Mouse (Mus musculus) embryonic facial prominence, embryonic 15.5 days (tissue): Measurements from ENCODE around the gene Slc29a2. TPM values are rescaled to one million over a fixed set of nuclear protein-coding genes. Genes with fewer than 3 reads are reported as not detected.

Experiments used
- ATAC-seq: fragments of 200-750 bp; cut with Nextera tagmentation; 2 replicates; pipeline ENCODE4 v1.8.0; 2017; ENCODE audit warnings: low read depth, moderate TSS enrichment; ENCODE audit not compliant: insufficient number of reproducible peaks, low FRiP score, low TSS enrichment
- H3K27ac ChIP-seq: fragments of 300-500 bp; sonication (generic); replicated peaks from 2 replicates; pipeline ENCODE4 v1.5.1; 2015; ENCODE audit warnings: mild to moderate bottlenecking, inconsistent platforms
- H3K27me3 ChIP-seq: fragments of 300-500 bp; sonication (generic); 2 replicates; pipeline ENCODE4 v1.6.1; 2015; ENCODE audit warnings: inconsistent platforms
- H3K36me3 ChIP-seq: fragments of 300-500 bp; sonication (generic); 2 replicates; pipeline ENCODE4 v1.6.1; 2015; ENCODE audit warnings: mild to moderate bottlenecking, inconsistent platforms
- H3K4me1 ChIP-seq: fragments of 300-500 bp; sonication (generic); 2 replicates; pipeline ENCODE4 v1.6.1; 2015; ENCODE audit warnings: inconsistent platforms
- H3K4me2 ChIP-seq: fragments of 300-500 bp; sonication (generic); replicated peaks from 2 replicates; pipeline ENCODE4 v1.6.1; 2015; ENCODE audit warnings: mild to moderate bottlenecking, inconsistent platforms
- H3K4me3 ChIP-seq: fragments of 300-500 bp; sonication (generic); replicated peaks from 2 replicates; pipeline ENCODE4 v1.5.1; 2015; ENCODE audit warnings: mild to moderate bottlenecking, inconsistent platforms
- H3K9ac ChIP-seq: fragments of 300-500 bp; sonication (generic); 2 replicates; pipeline ENCODE4 v1.6.1; 2015; ENCODE audit warnings: inconsistent platforms
- H3K9me3 ChIP-seq: fragments of 300-500 bp; sonication (generic); replicated peaks from 2 replicates; pipeline ENCODE4 v1.6.1; 2016; ENCODE audit warnings: inconsistent platforms
- WGBS: fragments of 180-500 bp; shearing (Covaris S2); methylation state at CpG from one replicate; pipeline ENCODE4 v1.1.7; 2015; 5-methylcytosine and 5-hydroxymethylcytosine counted together
- polyA plus RNA-seq: library from polyadenylated mRNA; unstranded; fragments of >200 nt; fragmentation: Nextera tagmentation; extraction: Ambion mirVana; gene quantifications from 2 replicates; pipeline ENCODE4 v1.2.1, GENCODE M21; 2015

The Slc29a2 gene
- polyA plus RNA-seq, 1 experiment from 2014 or later: 4.9 TPM

GRCm38 (mm10) chr19:5032686-5033085 lies 9.0 kb downstream of the Slc29a2 start:
- H3K9me3 ChIP-seq: no peaks in the 10 kb centered on the region
- WGBS: 68% methylated on average over 3 of the region's 3 CpGs
- ATAC-seq: no peak
- H3K36me3 ChIP-seq: peaks cover 28% of the 10 kb centered on the region
- peaks cover 5% of the 10 kb centered on the region; the same call in 1 of the 2 replicates for H3K4me1 ChIP-seq
- H3K9ac ChIP-seq: no peak overlapping the region
- H3K4me2 ChIP-seq: no peak overlapping the region
- no peak overlapping the region for H3K4me3 ChIP-seq
- no peaks in the 10 kb centered on the region for H3K27me3 ChIP-seq
- no peak overlapping the region for H3K27ac ChIP-seq

GRCm38 (mm10) chr19:5036577-5036976 lies 12.9 kb downstream of the Slc29a2 start:
- no peak for ATAC-seq
- Histone ChIP-seq H3K4me3 (no peak overlapping the region), H3K27ac (no peak overlapping the region), H3K9ac (no peak overlapping the region), H3K4me2 (no peak overlapping the region), H3K4me1 (peaks cover 27% of the 10 kb centered on the region), H3K36me3 (peaks cover 6% of the 10 kb centered on the region), H3K9me3 (no peaks in the 10 kb centered on the region), H3K27me3 (no peaks in the 10 kb centered on the region)
- WGBS: 68% methylated on average over 4 of the region's 4 CpGs

DNA sequence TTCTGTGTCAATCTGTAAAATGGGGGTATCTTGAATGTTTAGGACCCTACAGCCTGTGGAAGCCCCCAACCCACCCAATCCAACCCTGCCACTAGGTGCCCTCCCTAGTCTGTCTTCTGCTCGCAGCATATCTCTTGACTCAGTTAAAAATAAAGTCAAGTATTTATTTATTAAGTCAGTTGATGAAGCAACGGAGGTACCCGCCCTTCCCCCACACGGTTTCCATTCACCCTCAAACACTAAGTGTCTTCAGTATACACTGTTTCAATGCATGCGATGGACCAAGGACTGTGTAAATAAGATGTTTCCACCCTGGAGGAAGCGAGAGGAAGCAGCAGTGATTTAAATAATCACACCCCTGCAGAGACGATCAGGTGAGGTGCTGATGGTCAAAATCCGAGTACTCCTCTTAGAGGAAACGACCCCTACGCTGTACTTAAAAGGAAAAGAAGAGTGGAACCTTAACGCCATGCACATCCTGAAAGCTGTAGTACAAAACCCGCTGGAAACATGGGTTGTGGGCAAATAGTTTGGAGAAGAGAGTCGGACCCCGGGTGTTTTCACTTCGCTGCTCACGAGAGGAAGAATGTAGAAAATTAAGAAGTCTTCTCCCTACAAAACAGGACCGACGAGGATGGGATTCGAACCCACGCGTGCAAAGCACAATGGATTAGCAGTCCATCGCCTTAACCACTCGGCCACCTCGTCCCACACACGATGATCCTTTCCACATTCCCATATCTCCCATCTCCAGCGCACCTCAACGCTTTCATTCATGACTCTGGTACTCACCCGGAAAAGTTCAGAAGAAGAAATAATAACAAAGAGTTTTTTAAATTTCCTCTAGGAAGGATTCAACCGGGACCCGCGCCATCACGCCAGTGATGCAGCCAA lies 14.3 kb downstream of the Slc29a2 start:
- 4% methylated on average over 32 of the region's 32 CpGs for WGBS
- ATAC-seq: peak; percentile 41; the same call in 1 of the 2 replicates
- H3K36me3 ChIP-seq: 0 out of 2 replicates have a peak, but pooled peaks cover 3% of the 10 kb centered on the region
- H3K4me3 ChIP-seq: peak overlapping the region; percentile 71
- H3K27me3 ChIP-seq: no peaks in the 10 kb centered on the region
- peak overlapping the region; percentile 98 for H3K9ac ChIP-seq
- no peaks in the 10 kb centered on the region for H3K9me3 ChIP-seq
- peaks cover 39% of the 10 kb centered on the region for H3K4me1 ChIP-seq
- peak overlapping the region; percentile 85 for H3K27ac ChIP-seq
- H3K4me2 ChIP-seq: peak overlapping the region; percentile 95

DNA sequence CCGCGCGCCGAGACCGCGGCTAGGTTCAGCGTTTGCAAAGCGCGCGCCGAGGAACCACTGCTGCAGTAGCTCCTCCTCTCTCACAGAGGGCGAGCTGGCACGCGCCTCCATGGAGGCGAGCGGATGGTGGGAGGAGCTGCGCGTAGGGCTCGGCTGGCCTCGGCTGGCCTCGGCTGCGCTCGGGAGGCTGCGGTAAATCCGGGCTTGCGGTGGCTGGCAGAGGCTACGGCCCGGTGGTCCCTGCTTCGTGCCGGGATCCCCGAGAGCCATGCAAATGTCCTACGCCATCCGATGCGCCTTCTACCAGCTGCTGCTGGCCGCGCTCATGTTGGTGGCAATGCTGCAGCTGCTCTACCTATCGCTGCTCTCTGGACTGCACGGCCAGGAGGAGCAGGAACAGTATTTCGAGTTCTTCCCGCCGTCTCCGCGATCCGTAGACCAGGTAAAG lies 15.1 kb downstream of the Slc29a2 start, which contains the start of the genes B4gat1 and AC124502.3:
Gene B4gat1 (plus strand): TSS at position 118 of the 448 bp plus-strand sequence.
Gene AC124502.3 (plus strand): TSS at position 183 of the 448 bp plus-strand sequence.
- H3K27ac ChIP-seq: peak within 1 kb of the TSS; percentile 85
- H3K36me3 ChIP-seq: 0 out of 2 replicates have a peak, but pooled peaks cover 8% of the 10 kb centered on the region
- no peaks in the 10 kb centered on the region for H3K9me3 ChIP-seq
- peak within 1 kb of the TSS; percentile 98 for H3K9ac ChIP-seq
- peak; percentile 88 for ATAC-seq
- H3K4me2 ChIP-seq: peak within 1 kb of the TSS; percentile 95
- under 1% methylated on average over 44 of the region's 44 CpGs for WGBS
- H3K27me3 ChIP-seq: no peaks in the 10 kb centered on the region
- H3K4me1 ChIP-seq: peaks cover 39% of the 10 kb centered on the region
- H3K4me3 ChIP-seq: peak within 1 kb of the TSS; percentile 71

DNA sequence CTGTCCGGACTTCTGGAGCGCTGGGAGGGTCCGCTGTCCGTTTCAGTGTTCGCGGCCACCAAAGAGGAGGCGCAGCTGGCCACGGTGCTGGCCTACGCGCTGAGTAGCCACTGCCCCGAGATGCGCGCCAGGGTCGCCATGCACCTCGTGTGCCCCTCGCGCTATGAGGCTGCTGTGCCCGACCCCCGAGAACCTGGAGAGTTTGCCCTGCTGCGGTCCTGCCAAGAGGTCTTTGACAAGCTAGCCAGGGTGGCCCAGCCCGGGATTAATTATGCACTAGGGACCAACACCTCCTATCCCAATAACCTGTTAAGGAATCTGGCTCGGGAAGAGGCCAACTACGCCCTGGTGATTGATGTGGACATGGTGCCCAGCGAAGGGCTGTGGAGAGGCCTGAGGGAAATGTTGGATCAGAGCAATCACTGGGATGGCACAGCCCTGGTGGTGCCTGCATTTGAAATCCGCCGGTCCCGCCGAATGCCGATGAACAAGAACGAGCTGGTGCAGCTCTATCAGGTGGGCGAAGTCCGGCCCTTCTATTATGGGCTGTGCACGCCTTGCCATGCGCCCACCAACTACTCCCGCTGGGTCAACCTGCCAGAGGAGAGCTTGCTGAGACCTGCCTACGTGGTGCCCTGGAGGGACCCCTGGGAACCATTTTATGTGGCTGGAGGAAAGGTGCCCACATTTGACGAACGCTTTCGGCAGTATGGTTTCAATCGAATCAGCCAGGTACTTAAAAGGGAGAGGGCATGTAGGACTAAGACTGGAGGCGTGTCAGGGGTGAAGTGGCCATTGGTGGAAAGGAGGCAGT lies 15.8 kb downstream of the Slc29a2 start:
- Histone ChIP-seq H3K4me1 (peaks cover 39% of the 10 kb centered on the region), H3K9ac (peak overlapping the region; percentile 98), H3K4me2 (peak overlapping the region; percentile 95), H3K9me3 (no peaks in the 10 kb centered on the region), H3K27ac (peak overlapping the region; percentile 85), H3K4me3 (peak overlapping the region; percentile 71), H3K36me3 (0 out of 2 replicates have a peak, but pooled peaks cover 8% of the 10 kb centered on the region), H3K27me3 (no peaks in the 10 kb centered on the region)
- WGBS: 10% methylated on average over 41 of the region's 41 CpGs
- ATAC-seq: peak; percentile 7; the same call in 1 of the 2 replicates

DNA sequence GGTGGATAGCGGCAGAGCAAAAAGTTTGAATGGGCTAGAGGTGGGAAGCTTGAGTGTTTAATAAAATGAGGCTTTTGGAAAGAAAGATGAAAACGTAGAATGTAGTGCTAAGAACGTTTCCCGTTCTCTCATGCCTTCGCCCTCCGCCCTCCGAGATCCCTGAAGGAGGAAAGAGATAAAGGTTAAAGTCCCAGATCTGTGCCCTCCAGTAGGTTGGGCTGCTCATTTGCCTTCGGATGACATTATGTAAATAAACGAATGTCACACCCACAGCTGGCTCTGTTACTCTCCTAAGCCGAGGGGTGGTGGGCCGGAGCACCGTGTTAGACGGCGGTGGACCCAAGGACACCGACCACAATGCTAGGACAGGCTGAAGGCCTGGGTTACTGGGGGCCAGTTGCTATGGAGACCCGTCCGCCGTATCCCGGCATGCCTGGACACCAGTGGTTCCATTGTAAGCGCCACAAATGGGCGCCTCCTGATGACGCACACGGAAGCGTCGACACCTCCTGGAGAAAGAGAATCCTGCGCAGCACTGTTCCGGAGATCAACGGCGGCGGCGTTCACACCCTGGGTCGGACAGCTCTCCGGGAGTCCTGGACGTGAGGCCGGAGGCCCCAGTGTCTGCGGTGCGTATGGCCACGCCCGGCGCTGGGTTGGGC lies 17.3 kb downstream of the Slc29a2 start, which contains the start of gene Brms1:
Gene Brms1 (plus strand): TSS at position 493 of the 662 bp plus-strand sequence.
- Histone ChIP-seq H3K9me3 (no peaks in the 10 kb centered on the region), H3K9ac (peak within 1 kb of the TSS; percentile 64), H3K4me2 (peak within 1 kb of the TSS; percentile 95), H3K27ac (peak within 1 kb of the TSS; percentile 59), H3K4me1 (peaks cover 39% of the 10 kb centered on the region), H3K4me3 (peak within 1 kb of the TSS; percentile 71), H3K27me3 (no peaks in the 10 kb centered on the region), H3K36me3 (peaks cover 12% of the 10 kb centered on the region; the same call in 1 of the 2 replicates)
- WGBS: 6% methylated on average over 40 of the region's 40 CpGs
- peak; percentile 68 for ATAC-seq

DNA sequence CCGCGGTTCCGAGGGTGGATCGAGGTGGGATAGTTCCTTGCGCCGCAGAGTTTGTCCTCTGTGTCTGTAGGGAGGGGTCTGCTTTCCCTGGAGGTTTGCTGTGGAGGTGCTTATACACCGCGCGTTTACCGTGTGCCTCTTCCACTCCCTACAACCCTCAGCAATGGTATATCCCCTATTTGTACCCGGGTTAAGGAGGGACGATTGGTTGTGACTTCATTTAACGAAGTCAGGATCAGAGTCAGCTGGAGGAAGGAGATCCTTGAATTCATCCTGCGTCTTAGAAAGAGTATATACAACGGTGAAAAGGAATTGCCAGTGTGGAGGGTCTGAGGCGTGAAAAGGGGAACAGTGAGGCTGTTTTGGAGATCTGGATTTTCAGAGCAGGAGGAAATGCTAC lies 17.9 kb downstream of the Slc29a2 start:
- peak; percentile 4; the same call in 1 of the 2 replicates for ATAC-seq
- 2% methylated on average over 16 of the region's 16 CpGs for WGBS
- peak overlapping the region; percentile 71 for H3K4me3 ChIP-seq
- peaks cover 18% of the 10 kb centered on the region for H3K36me3 ChIP-seq
- no peaks in the 10 kb centered on the region for H3K27me3 ChIP-seq
- H3K9me3 ChIP-seq: no peaks in the 10 kb centered on the region
- peaks cover 39% of the 10 kb centered on the region for H3K4me1 ChIP-seq
- peak overlapping the region; percentile 64 for H3K9ac ChIP-seq
- peak overlapping the region; percentile 95 for H3K4me2 ChIP-seq
- H3K27ac ChIP-seq: peak overlapping the region; percentile 59

GRCm38 (mm10) chr19:5045531-5045930 lies 21.9 kb downstream of the Slc29a2 start:
- peaks cover 27% of the 10 kb centered on the region for H3K4me1 ChIP-seq
- H3K27me3 ChIP-seq: no peaks in the 10 kb centered on the region; the same call in 1 of the 2 replicates
- no peak overlapping the region for H3K4me2 ChIP-seq
- ATAC-seq: no peak
- no peak overlapping the region for H3K27ac ChIP-seq
- no peaks in the 10 kb centered on the region for H3K9me3 ChIP-seq
- WGBS: 80% methylated on average over 4 of the region's 4 CpGs
- no peak overlapping the region for H3K4me3 ChIP-seq
- no peak overlapping the region for H3K9ac ChIP-seq
- peaks cover 47% of the 10 kb centered on the region for H3K36me3 ChIP-seq

DNA sequence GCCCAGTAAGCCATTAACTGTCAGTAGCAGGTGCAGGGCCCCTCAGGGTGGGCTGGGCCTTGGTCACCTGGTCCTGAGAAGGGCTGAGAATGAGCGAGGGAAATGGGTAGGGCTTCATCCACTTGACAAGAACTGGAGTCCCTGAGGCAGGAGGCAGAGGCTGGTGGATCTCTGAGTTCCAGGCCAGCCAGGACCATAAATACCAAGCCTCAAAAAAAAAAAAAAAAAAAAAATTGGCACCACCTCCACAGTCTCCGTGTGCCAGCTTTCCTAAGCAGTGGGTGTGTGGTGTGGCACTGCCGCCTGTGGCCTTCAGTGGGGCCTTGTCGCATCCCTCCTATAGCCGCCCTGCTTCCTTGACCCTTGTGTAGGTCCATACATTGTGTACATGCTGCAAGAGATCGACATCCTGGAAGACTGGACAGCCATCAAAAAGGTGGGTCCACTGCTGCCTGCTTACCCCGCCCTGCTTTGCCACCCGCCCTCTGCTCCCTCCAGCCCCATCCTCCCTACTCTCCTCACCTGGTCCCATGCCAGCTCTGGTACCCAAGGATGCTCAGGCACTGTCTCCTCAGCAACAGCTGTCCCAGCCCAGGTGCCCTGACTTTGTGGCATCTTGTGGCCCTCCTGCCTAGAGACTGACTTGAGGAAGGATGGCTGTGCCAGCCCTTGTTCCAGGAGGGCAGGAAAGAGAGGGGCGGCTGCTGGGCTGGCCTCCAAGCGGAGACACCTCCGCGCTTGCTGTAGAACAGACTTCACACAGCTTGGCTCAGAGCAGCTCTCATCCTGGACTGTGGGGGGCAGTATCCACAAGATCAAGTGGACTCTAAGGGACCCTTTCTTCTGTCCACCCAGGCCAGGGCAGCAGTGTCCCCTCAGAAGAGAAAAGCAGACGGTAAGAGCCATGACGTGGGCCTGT lies 24.7 kb downstream of the Slc29a2 start:
- Histone ChIP-seq H3K27ac (no peak overlapping the region), H3K4me1 (peaks cover 32% of the 10 kb centered on the region), H3K9me3 (no peaks in the 10 kb centered on the region), H3K9ac (no peak overlapping the region), H3K4me3 (no peak overlapping the region), H3K27me3 (peaks cover 28% of the 10 kb centered on the region), H3K4me2 (no peak overlapping the region), H3K36me3 (peaks cover 41% of the 10 kb centered on the region)
- WGBS: 85% methylated on average over 14 of the region's 14 CpGs
- ATAC-seq: no peak

- H3K4me1 ChIP-seq: peaks cover 32% of the 10 kb centered on the region
- no peak overlapping the region for H3K4me2 ChIP-seq
- ATAC-seq: no peak
- H3K27ac ChIP-seq: no peak overlapping the region
- H3K36me3 ChIP-seq: peaks cover 39% of the 10 kb centered on the region
- WGBS: 66% methylated on average over 6 of the region's 6 CpGs
- H3K4me3 ChIP-seq: no peak overlapping the region
- H3K27me3 ChIP-seq: peaks cover 31% of the 10 kb centered on the region
- H3K9ac ChIP-seq: no peak overlapping the region
- no peaks in the 10 kb centered on the region for H3K9me3 ChIP-seq
These were observed 25.7 kb downstream of the Slc29a2 start for GRCm38 (mm10) chr19:5049325-5049724.
